Mouse (Mus musculus): ENCODE results near the gene Gm6904. TPM values are rescaled to one million over a fixed set of nuclear protein-coding genes. Genes with fewer than 3 reads are reported as not detected.
"Not testable (repeated sequence)": the region's sequence is repeated elsewhere in the genome, so short reads cannot be mapped to it uniquely, and the experiment has no call there.

Gene Gm6904
- total RNA-seq (2021): not detected in 2 replicates
- long read RNA-seq: 0 reads

GRCm38 (mm10) chr14:59260056-59260455 is at the start of gene Gm6904:
TSS of gene Gm6904 (minus strand) at chr14:59260216.
- no peak for DNase-seq

- DNase-seq: not testable (repeated sequence)
Observed at GRCm38 (mm10) chr14:59297391-59297790, 37.4 kb upstream of the Gm6904 start, which contains the start of gene Phf11a. TSS of gene Phf11a (minus strand) at chr14:59297522.

GRCm38 (mm10) chr14:59291769-59292168 is 31.8 kb upstream of the Gm6904 start:
- not testable (repeated sequence) for DNase-seq

- DNase-seq: not testable (repeated sequence)
Observed at GRCm38 (mm10) chr14:59274961-59275360, 14.9 kb upstream of the Gm6904 start.

- DNase-seq: not testable (repeated sequence)
Observed at GRCm38 (mm10) chr14:59255861-59256260, 4.2 kb downstream of the Gm6904 start.

GRCm38 (mm10) chr14:59250350-59250749 is 9.7 kb downstream of the Gm6904 start:
- not testable (repeated sequence) for DNase-seq

- DNase-seq: no peak
Observed at GRCm38 (mm10) chr14:59233635-59234034, 26.4 kb downstream of the Gm6904 start.

- DNase-seq: peak; percentile 47
Observed at GRCm38 (mm10) chr14:59232003-59232402, 28.0 kb downstream of the Gm6904 start.

GRCm38 (mm10) chr14:59230331-59230966 is 29.6 kb downstream of the Gm6904 start:
- DNase-seq: no peak

GRCm38 (mm10) chr14:59229822-59230221 is 30.2 kb downstream of the Gm6904 start:
- DNase-seq: no peak

- no peak for DNase-seq
Observed at GRCm38 (mm10) chr14:59226240-59226639, 33.8 kb downstream of the Gm6904 start.

- DNase-seq: no peak
Observed at GRCm38 (mm10) chr14:59219241-59219640, 40.8 kb downstream of the Gm6904 start.

- no peak for DNase-seq
Observed at GRCm38 (mm10) chr14:59209816-59210215, 50.2 kb downstream of the Gm6904 start.

- DNase-seq: no peak
Observed at GRCm38 (mm10) chr14:59209003-59209402, 51.0 kb downstream of the Gm6904 start.

GRCm38 (mm10) chr14:59205976-59206583 is 53.9 kb downstream of the Gm6904 start:
- DNase-seq: no peak

GRCm38 (mm10) chr14:59205461-59205860 is 54.6 kb downstream of the Gm6904 start:
- no peak for DNase-seq

GRCm38 (mm10) chr14:59201604-59202215 is 58.3 kb downstream of the Gm6904 start:
- no peak for DNase-seq

GRCm38 (mm10) chr14:59200711-59201603 is 59.1 kb downstream of the Gm6904 start, which contains the start of gene Rcbtb1:
TSS of gene Rcbtb1 (plus strand) at chr14:59201209.
- DNase-seq: peak; percentile 93

Measured in adrenal gland, postnatal 25 days (tissue).